8 mouse cellular contexts compared by ENCODE assay signal in the genomic region with DNA sequence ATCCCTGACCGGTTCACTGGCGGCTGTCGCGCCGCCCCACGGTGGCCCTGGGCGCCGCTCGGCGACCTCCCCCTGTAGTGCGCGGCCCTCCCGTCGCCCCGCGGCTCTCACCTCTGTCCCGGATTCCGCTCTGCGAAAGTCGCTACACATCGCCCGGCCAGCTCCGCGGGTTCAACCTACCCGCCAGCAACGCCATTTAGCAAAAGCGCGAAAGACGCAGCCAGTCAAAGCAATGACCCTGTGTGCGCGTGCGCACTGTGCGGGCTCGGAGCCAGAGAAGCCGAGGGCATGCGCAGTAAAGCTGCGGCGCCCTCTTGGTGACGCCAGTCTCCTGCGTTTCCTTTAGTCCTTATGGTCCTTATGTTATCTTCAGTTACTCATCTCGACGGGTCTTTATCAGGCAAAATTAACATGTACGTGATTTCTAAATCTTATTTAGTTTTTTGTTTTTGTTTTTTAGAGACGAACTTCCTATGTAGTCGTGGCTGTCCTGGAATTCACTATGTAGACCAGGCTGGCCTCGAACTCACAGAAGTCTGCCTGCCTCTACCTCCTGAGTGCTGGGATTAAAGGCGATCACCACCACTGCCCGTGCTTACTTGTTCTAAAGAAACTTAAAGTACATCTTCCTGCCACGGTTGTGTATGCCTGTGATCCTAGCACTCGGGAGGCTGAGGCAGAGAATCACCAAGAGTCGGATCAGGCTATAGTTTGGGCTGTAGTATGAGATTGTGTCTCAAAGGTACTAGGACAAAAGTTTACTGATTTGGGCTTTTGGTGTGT. TPM values are rescaled to one million over a fixed set of nuclear protein-coding genes. Genes with fewer than 3 reads are reported as not detected.
A peak's percentile ranks its signal among the peaks of the same experiment; 100 is the strongest.
DNase-seq lines count a peak whose midpoint lies in the region; ATAC-seq and TF ChIP-seq lines count a peak whose summit lies in the region.

Gene Xrcc2 (minus strand): TSS at position 259 of the 783 bp plus-strand sequence.

- no peak for TF ChIP-seq RAD21 in CH12.LX (IDR thresholded peaks at IDR 0.05; ENCODE audit: low read depth, low read length)

- TF ChIP-seq POLR2A in CH12.LX (IDR thresholded peaks at IDR 0.05; ENCODE audit: low read depth, low read length): peak; percentile 84

- H3K4me3 ChIP-seq in CH12.LX (replicated peaks in 1 of 3; ENCODE audit: low read depth in 2 of 3, low read length in 2 of 3, poor library complexity in 1 of 3): peak within 1 kb of the TSS; percentile 72 to 98 (median 97)
- H3K4me3 ChIP-seq in forebrain, embryonic 12.5 days (replicated peaks): peak within 1 kb of the TSS; percentile 85
- peak within 1 kb of the TSS; percentile 91 for H3K4me3 ChIP-seq in liver, postnatal 0 days (ENCODE audit: low read depth, low read length)
- H3K4me3 ChIP-seq in neural tube, embryonic 14.5 days (ENCODE audit: low read depth, low read length): peak within 1 kb of the TSS; percentile 53

- dilution Hi-C loops in CH12.LX (cut with MboI; ENCODE audit: extremely low pct_ligation_motif_present, extremely low pct_unique_long_range_greater_than_20kb, low sequenced_read_pairs): no loop called here

- no peaks in the 10 kb centered on the region for H3K9me3 ChIP-seq in CH12.LX (replicated peaks; ENCODE audit: low read length)
- H3K9me3 ChIP-seq in forebrain, embryonic 12.5 days: no peaks in the 10 kb centered on the region
- no peaks in the 10 kb centered on the region for H3K9me3 ChIP-seq in liver, postnatal 0 days (ENCODE audit: low read length)
- H3K9me3 ChIP-seq in neural tube, embryonic 14.5 days (ENCODE audit: control insufficient read depth, low read length): no peaks in the 10 kb centered on the region

- H3K27ac ChIP-seq in CH12.LX (ENCODE audit: insufficient read depth, low read depth): peak within 1 kb of the TSS; percentile 51
- H3K27ac ChIP-seq in forebrain, embryonic 12.5 days: peak within 1 kb of the TSS; percentile 82
- peak within 1 kb of the TSS; percentile 74 for H3K27ac ChIP-seq in liver, postnatal 0 days (ENCODE audit: low read depth)
- H3K27ac ChIP-seq in neural tube, embryonic 14.5 days (ENCODE audit: low read depth, low read length): no peak within 1 kb of the TSS

- peaks cover 14% of the 10 kb centered on the region for H3K79me2 ChIP-seq in CH12.LX (replicated peaks; ENCODE audit: control insufficient read depth, extremely low read depth, insufficient read depth, poor library complexity, severe bottlenecking)

- intact Hi-C loops in heart, postnatal 10 days (cut with DNase I): no loop called here

- H3K36me3 ChIP-seq in CH12.LX (replicated peaks in 1 of 2; ENCODE audit: control insufficient read depth in 1 of 2, insufficient read depth in 1 of 2, low read length in 1 of 2): peaks cover 10 to 30% of the 10 kb centered on the region in 2 experiments
- peaks cover 15% of the 10 kb centered on the region for H3K36me3 ChIP-seq in forebrain, embryonic 12.5 days (replicated peaks)
- H3K36me3 ChIP-seq in liver, postnatal 0 days (replicated peaks; ENCODE audit: insufficient read depth, low read length): no peaks in the 10 kb centered on the region
- no peaks in the 10 kb centered on the region for H3K36me3 ChIP-seq in neural tube, embryonic 14.5 days (ENCODE audit: control insufficient read depth, insufficient read depth, low read length)

- DNase-seq in CH12.LX (ENCODE audit: extremely low read depth): peak; percentile 95
- DNase-seq in c-Kit-positive CD71-positive TER-119-negative erythroid progenitor cells, embryonic 14.5 days (ENCODE audit: low read depth): peak; percentile 86
- peak; percentile 97 to 98 for DNase-seq in heart, postnatal 10 days
- DNase-seq in large intestine, adult 2 months (ENCODE audit: low read depth, low spot score): peak; percentile 80
- peak; percentile 94 for DNase-seq in liver, postnatal 0 days
- peak; percentile 97 for DNase-seq in testis, postnatal 10 days (ENCODE audit: low spot score)

- ATAC-seq in forebrain, embryonic 12.5 days (ENCODE audit: low FRiP score): peak; percentile 96
- ATAC-seq in liver, postnatal 0 days: peak; percentile 98
- ATAC-seq in neural tube, embryonic 14.5 days (ENCODE audit: low read depth): peak; percentile 99

- H3K9ac ChIP-seq in CH12.LX (ENCODE audit: insufficient read depth, low read depth): peak within 1 kb of the TSS; percentile 73
- peak within 1 kb of the TSS; percentile 84 for H3K9ac ChIP-seq in forebrain, embryonic 12.5 days
- H3K9ac ChIP-seq in liver, postnatal 0 days (replicated peaks): peak within 1 kb of the TSS; percentile 87
- H3K9ac ChIP-seq in neural tube, embryonic 14.5 days (replicated peaks; ENCODE audit: low read depth, low read length): peak within 1 kb of the TSS; percentile 57

- no peak for TF ChIP-seq EP300 in CH12.LX (IDR thresholded peaks at IDR 0.05; ENCODE audit: low read length)
- TF ChIP-seq EP300 in liver, postnatal 0 days (IDR thresholded peaks at IDR 0.05; ENCODE audit: low read depth): no peak

- H3K4me1 ChIP-seq in CH12.LX (ENCODE audit: control insufficient read depth in 1 of 2, insufficient read depth in 2 of 2): peaks cover 8 to 16% of the 10 kb centered on the region in 2 experiments
- peaks cover 15% of the 10 kb centered on the region for H3K4me1 ChIP-seq in forebrain, embryonic 12.5 days
- H3K4me1 ChIP-seq in liver, postnatal 0 days (ENCODE audit: insufficient read depth): peaks cover 13% of the 10 kb centered on the region
- peaks cover 7% of the 10 kb centered on the region; the same call in 1 of the 2 replicates for H3K4me1 ChIP-seq in neural tube, embryonic 14.5 days (ENCODE audit: control insufficient read depth, insufficient read depth, low read length)

- no peaks in the 10 kb centered on the region for H3K27me3 ChIP-seq in CH12.LX (replicated peaks)
- no peaks in the 10 kb centered on the region for H3K27me3 ChIP-seq in forebrain, embryonic 12.5 days
- H3K27me3 ChIP-seq in liver, postnatal 0 days (ENCODE audit: insufficient read depth, low read length): no peaks in the 10 kb centered on the region
- no peaks in the 10 kb centered on the region for H3K27me3 ChIP-seq in neural tube, embryonic 14.5 days (ENCODE audit: control insufficient read depth, insufficient read depth, low read length)

- peak within 1 kb of the TSS; percentile 89 for H3K4me2 ChIP-seq in CH12.LX (ENCODE audit: insufficient read depth, low read depth, poor library complexity, severe bottlenecking)
- H3K4me2 ChIP-seq in forebrain, embryonic 12.5 days: peak within 1 kb of the TSS; percentile 78
- peak within 1 kb of the TSS; percentile 92 for H3K4me2 ChIP-seq in liver, postnatal 0 days (ENCODE audit: low read depth, low read length)
- H3K4me2 ChIP-seq in neural tube, embryonic 14.5 days (ENCODE audit: low read depth, low read length): peak within 1 kb of the TSS; percentile 83

- TF ChIP-seq CTCF in CH12.LX (conservative IDR thresholded peaks at IDR 0.05 in 1 of 2, IDR thresholded peaks at IDR 0.05 in 1 of 2; ENCODE audit: low read depth in 2 of 2, low read length in 2 of 2): no peak
- peak; percentile 16; the same call in 1 of the 2 replicates for TF ChIP-seq CTCF in liver, postnatal 0 days (IDR thresholded peaks at IDR 0.05; ENCODE audit: low read depth)

- 9% methylated on average over 51 of the region's 51 CpGs for WGBS in forebrain, embryonic 12.5 days
- WGBS in large intestine, adult 2 months: 9% methylated on average over 51 of the region's 51 CpGs
- WGBS in liver, postnatal 0 days (ENCODE audit: insufficient replicate concordance): 9% methylated on average over 51 of the region's 51 CpGs
- WGBS in neural tube, embryonic 14.5 days: 8% methylated on average over 51 of the region's 51 CpGs

- in situ Hi-C loops in CH12.LX (cut with MboI; ENCODE audit: low pct_ligation_motif_present, low pct_unique_long_range_greater_than_20kb, low sequenced_read_pairs): no loop called here

TF ChIP-seq in CH12.LX, 34 proteins besides CTCF, POLR2A, EP300 and RAD21 (continues in another document):
- peak; percentile 89 for TF ChIP-seq MXI1 (IDR thresholded peaks at IDR 0.05; ENCODE audit: low read depth, low read length)
- TF ChIP-seq ZNF384 (IDR thresholded peaks at IDR 0.05; ENCODE audit: low read depth, low read length): no peak
- TF ChIP-seq ETS1 (conservative IDR thresholded peaks at IDR 0.05; ENCODE audit: low read depth, low read length): no peak
- TF ChIP-seq ELF1 (IDR thresholded peaks at IDR 0.05; ENCODE audit: low read depth, low read length): peak; percentile 34; the same call in 1 of the 2 replicates
- TF ChIP-seq CHD1 (IDR thresholded peaks at IDR 0.05; ENCODE audit: low read depth, low read length): no peak
- no peak for TF ChIP-seq SMC3 (IDR thresholded peaks at IDR 0.05; ENCODE audit: low read depth, low read length)
- no peak for TF ChIP-seq USF1 (IDR thresholded peaks at IDR 0.05; ENCODE audit: low read depth, low read length)
- TF ChIP-seq ZMIZ1 (IDR thresholded peaks at IDR 0.05; ENCODE audit: low read depth, low read length): peak; percentile 73
- peak; percentile 90 for TF ChIP-seq SIN3A (IDR thresholded peaks at IDR 0.05; ENCODE audit: low read length)
- TF ChIP-seq TCF12 (IDR thresholded peaks at IDR 0.05; ENCODE audit: low read depth, low read length): peak; percentile 77
- TF ChIP-seq MAFK (IDR thresholded peaks at IDR 0.05; ENCODE audit: insufficient replicate concordance, low read length): no peak
- TF ChIP-seq RCOR1 (conservative IDR thresholded peaks at IDR 0.05; ENCODE audit: low read depth, low read length): no peak
- TF ChIP-seq MAZ (IDR thresholded peaks at IDR 0.05; ENCODE audit: low read depth, low read length): no peak
- no peak for TF ChIP-seq UBTF (IDR thresholded peaks at IDR 0.05; ENCODE audit: low read depth, low read length)
- TF ChIP-seq ZKSCAN1 (IDR thresholded peaks at IDR 0.05; ENCODE audit: borderline replicate concordance, low read depth, low read length): no peak
- peak; percentile 85 for TF ChIP-seq NELFE (IDR thresholded peaks at IDR 0.05; ENCODE audit: low read depth, low read length)
- TF ChIP-seq GABPA (IDR thresholded peaks at IDR 0.05; ENCODE audit: insufficient replicate concordance, low read depth, low read length): no peak
- no peak for TF ChIP-seq IRF4 (IDR thresholded peaks at IDR 0.05; ENCODE audit: low read depth, low read length)
- no peak for TF ChIP-seq PAX5 (IDR thresholded peaks at IDR 0.05; ENCODE audit: low read length)
- TF ChIP-seq BHLHE40 (IDR thresholded peaks at IDR 0.05; ENCODE audit: low read depth, low read length): no peak
- TF ChIP-seq TBP (conservative IDR thresholded peaks at IDR 0.05; ENCODE audit: low read depth, low read length): peak; percentile 78

RNA-seq across cellular contexts. Expression of gene Xrcc2, which starts in this region (rescaled TPM):
- total RNA-seq in CH12.LX (2012; rRNA removed): 13.0 and 16.3 TPM in 2 replicates
- 21.9 and 23.4 TPM in 2 replicates for total RNA-seq in CH12.LX (2014; rRNA removed)
- 10.0 and 11.3 TPM in 2 replicates for polyA plus RNA-seq in CH12.LX (2012; ENCODE audit: insufficient read length, low read depth)
- polyA plus RNA-seq in forebrain, embryonic 12.5 days (2016; fragmentation: Nextera tagmentation; extraction: Ambion mirVana): 14.0 and 18.1 TPM in 2 replicates
- 1 to 10 TPM; 5.6 to 7.2 TPM for total RNA-seq in heart, postnatal 10 days (2021)
- polyA plus RNA-seq in large intestine, adult 2 months (2012; rRNA removed): 1.9 and 2.3 TPM in 2 replicates
- polyA plus RNA-seq in liver, postnatal 0 days (2015; fragmentation: Nextera tagmentation; extraction: Ambion mirVana): 1.4 and 1.9 TPM in 2 replicates
- polyA plus RNA-seq in neural tube, embryonic 14.5 days (2014; fragmentation: Nextera tagmentation; extraction: Ambion mirVana): 4.2 and 5.2 TPM in 2 replicates
